Mouse (Mus musculus) kidney, embryonic 14.5 days (tissue): ENCODE measurements around the gene Dync1li1. TPM values are rescaled to one million over a fixed set of nuclear protein-coding genes. Genes with fewer than 3 reads are reported as not detected.
"Not testable (repeated sequence)": the region's sequence is repeated elsewhere in the genome, so short reads cannot be mapped to it uniquely, and the experiment has no call there.

Experiments used
- ATAC-seq: fragments of 200-750 bp; cut with Nextera tagmentation; 2 replicates; pipeline ENCODE4 v1.8.0; 2017; ENCODE audit warnings: moderate number of reproducible peaks, mild to moderate bottlenecking, moderate TSS enrichment, moderate library complexity; ENCODE audit not compliant: low FRiP score, low TSS enrichment
- H3K27ac ChIP-seq: fragments of 300-500 bp; sonication (generic); 2 replicates; pipeline ENCODE4 v1.5.1; 2014; ENCODE audit warnings: low read depth, mild to moderate bottlenecking, low read length, moderate library complexity, mixed read lengths
- H3K27me3 ChIP-seq: fragments of 300-500 bp; sonication (generic); 2 replicates; pipeline ENCODE4 v1.6.1; 2014; ENCODE audit warnings: mild to moderate bottlenecking, low read length; ENCODE audit not compliant: control insufficient read depth, insufficient read depth
- H3K36me3 ChIP-seq: fragments of 300-500 bp; sonication (generic); 2 replicates; pipeline ENCODE4 v1.6.1; 2014; ENCODE audit warnings: low read length, mixed read lengths; ENCODE audit not compliant: control insufficient read depth, insufficient read depth
- H3K4me1 ChIP-seq: fragments of 300-500 bp; sonication (generic); 2 replicates; pipeline ENCODE4 v1.6.1; 2014; ENCODE audit warnings: low read length, mixed read lengths; ENCODE audit not compliant: control insufficient read depth, insufficient read depth
- H3K4me2 ChIP-seq: fragments of 300-500 bp; sonication (generic); replicated peaks from 2 replicates; pipeline ENCODE4 v1.6.1; 2014; ENCODE audit warnings: low read depth, mild to moderate bottlenecking, low read length
- H3K4me3 ChIP-seq: fragments of 300-500 bp; sonication (generic); 2 replicates; pipeline ENCODE4 v1.5.1; 2014; ENCODE audit warnings: mild to moderate bottlenecking, low read length
- H3K9ac ChIP-seq: fragments of 300-500 bp; sonication (generic); 2 replicates; pipeline ENCODE4 v1.6.1; 2014; ENCODE audit warnings: low read depth, mild to moderate bottlenecking, low read length, moderate library complexity
- H3K9me3 ChIP-seq: fragments of 300-500 bp; sonication (generic); 2 replicates; pipeline ENCODE4 v1.6.1; 2016; ENCODE audit warnings: low read length; ENCODE audit not compliant: control insufficient read depth
- WGBS: fragments of 180-500 bp; shearing (Covaris S2); extraction: QIAGEN DNeasy Blood & Tissue Kit; methylation state at CpG from one replicate; pipeline ENCODE4 v1.1.7; 2014; 5-methylcytosine and 5-hydroxymethylcytosine counted together
- polyA plus RNA-seq: library from polyadenylated mRNA; unstranded; fragments of >200 nt; fragmentation: Nextera tagmentation; extraction: Ambion mirVana; gene quantifications from 2 replicates; pipeline ENCODE4 v1.2.1, GENCODE M21; 2014

Gene Dync1li1
- polyA plus RNA-seq, 1 experiment from 2014 or later, result 55.9 TPM

GRCm38 (mm10) chr9:114687639-114688038 lies 951 bp upstream of the Dync1li1 start:
- H3K4me3 ChIP-seq, result peak overlapping the region; percentile 84
- no peak for ATAC-seq
- 82% methylated on average over 13 of the region's 13 CpGs for WGBS
- H3K4me1 ChIP-seq, result 0 out of 2 replicates have a peak, but pooled peaks cover 3% of the 10 kb centered on the region
- no peaks in the 10 kb centered on the region for H3K27me3 ChIP-seq
- H3K27ac ChIP-seq, result no peak overlapping the region
- peak overlapping the region; percentile 91 for H3K9ac ChIP-seq
- H3K9me3 ChIP-seq, result no peaks in the 10 kb centered on the region
- peak overlapping the region; percentile 73 for H3K4me2 ChIP-seq
- H3K36me3 ChIP-seq, result peaks cover 6% of the 10 kb centered on the region; the same call in 1 of the 2 replicates

- no peaks in the 10 kb centered on the region for H3K27me3 ChIP-seq
- peak overlapping the region; percentile 91 for H3K9ac ChIP-seq
- WGBS, result under 1% methylated on average over 50 of the region's 50 CpGs
- peak overlapping the region; percentile 78 for H3K27ac ChIP-seq
- peak overlapping the region; percentile 88 for H3K4me2 ChIP-seq
- H3K4me3 ChIP-seq, result peak overlapping the region; percentile 84
- peak; percentile 63 for ATAC-seq
- H3K4me1 ChIP-seq, result 0 out of 2 replicates have a peak, but pooled peaks cover 3% of the 10 kb centered on the region
- no peaks in the 10 kb centered on the region for H3K9me3 ChIP-seq
- peaks cover 10% of the 10 kb centered on the region; the same call in 1 of the 2 replicates for H3K36me3 ChIP-seq
These were observed 390 bp downstream of the Dync1li1 start for GRCm38 (mm10) chr9:114688953-114689407.

DNA sequence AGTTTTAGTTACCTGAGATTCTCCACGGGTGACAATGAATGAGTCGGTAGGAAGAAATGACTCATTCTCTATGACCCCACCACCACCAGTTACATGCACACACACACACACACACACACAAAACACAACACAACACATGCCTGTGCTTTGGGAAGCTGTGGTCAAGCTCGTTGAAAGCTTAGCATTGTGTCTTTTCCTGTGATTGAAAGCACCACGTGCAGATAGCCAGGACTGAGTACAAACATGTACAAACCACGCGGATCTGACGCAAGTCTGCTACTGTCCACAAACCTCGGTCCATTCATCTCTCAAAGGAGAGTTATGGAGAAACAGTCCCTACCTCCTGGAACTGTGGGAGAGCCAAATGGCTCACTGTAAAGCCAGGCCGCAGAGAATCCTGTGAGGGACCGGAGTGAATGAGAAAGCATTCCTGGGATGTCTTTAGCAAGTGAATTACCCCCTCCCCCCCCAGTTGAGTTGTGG lies 1.6 kb downstream of the Dync1li1 start:
- ATAC-seq, result no peak
- Histone ChIP-seq H3K36me3 (peaks cover 13% of the 10 kb centered on the region; the same call in 1 of the 2 replicates), H3K4me3 (peak overlapping the region; percentile 84), H3K9me3 (no peaks in the 10 kb centered on the region), H3K27ac (no peak overlapping the region), H3K4me1 (0 out of 2 replicates have a peak, but pooled peaks cover 3% of the 10 kb centered on the region), H3K27me3 (no peaks in the 10 kb centered on the region), H3K9ac (no peak overlapping the region; the same call in 1 of the 2 replicates), H3K4me2 (peak overlapping the region; percentile 88)
- WGBS, result 15% methylated on average over 10 of the region's 10 CpGs

GRCm38 (mm10) chr9:114691112-114691511 lies 2.5 kb downstream of the Dync1li1 start:
- no peaks in the 10 kb centered on the region for H3K27me3 ChIP-seq

GRCm38 (mm10) chr9:114695662-114696061 lies 7.1 kb downstream of the Dync1li1 start:
- H3K27ac ChIP-seq, ATAC-seq, H3K4me3 ChIP-seq, H3K4me1 ChIP-seq, H3K9me3 ChIP-seq, H3K27me3 ChIP-seq, H3K9ac ChIP-seq, H3K4me2 ChIP-seq: not testable (repeated sequence)
- 95% methylated on average over 8 of the region's 8 CpGs for WGBS
- peaks cover 17% of the 10 kb centered on the region; the same call in 1 of the 2 replicates for H3K36me3 ChIP-seq

More at GRCm38 (mm10) chr9:114691112-114691511, 2.5 kb downstream of the Dync1li1 start:
- no peak overlapping the region for H3K9ac ChIP-seq
- no peak overlapping the region for H3K4me2 ChIP-seq
- H3K9me3 ChIP-seq, result no peaks in the 10 kb centered on the region
- no peak for ATAC-seq
- H3K27ac ChIP-seq, result no peak overlapping the region
- no peak overlapping the region for H3K4me3 ChIP-seq
- H3K36me3 ChIP-seq, result peaks cover 13% of the 10 kb centered on the region; the same call in 1 of the 2 replicates
- 0 out of 2 replicates have a peak, but pooled peaks cover 3% of the 10 kb centered on the region for H3K4me1 ChIP-seq

DNA sequence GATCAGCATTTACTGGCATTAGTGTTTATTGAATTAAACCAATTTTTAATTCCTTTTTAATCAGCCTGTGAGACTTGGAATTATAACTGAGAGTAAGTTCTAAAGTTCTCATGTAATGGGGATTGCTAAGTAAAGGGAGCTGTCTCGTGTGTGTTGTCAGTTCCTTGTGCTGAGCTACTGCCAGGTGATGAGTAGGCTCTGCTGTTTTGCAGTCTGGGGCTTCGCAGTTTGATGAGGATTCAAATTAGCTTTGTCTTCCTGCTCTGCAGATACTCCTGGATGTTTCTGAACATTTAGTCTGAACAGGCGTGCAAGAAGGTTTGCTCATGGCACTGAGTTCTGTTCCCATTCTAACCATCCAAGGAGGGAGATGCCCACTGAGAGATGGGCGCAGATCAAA lies 8.5 kb downstream of the Dync1li1 start:
- no peak for ATAC-seq
- H3K27me3 ChIP-seq, result no peaks in the 10 kb centered on the region
- H3K36me3 ChIP-seq, result peaks cover 17% of the 10 kb centered on the region; the same call in 1 of the 2 replicates
- no peak overlapping the region for H3K4me2 ChIP-seq
- no peaks in the 10 kb centered on the region for H3K9me3 ChIP-seq
- no peak overlapping the region for H3K27ac ChIP-seq
- no peak overlapping the region for H3K9ac ChIP-seq
- H3K4me1 ChIP-seq, result no peaks in the 10 kb centered on the region
- 94% methylated on average over 4 of the region's 4 CpGs for WGBS
- no peak overlapping the region for H3K4me3 ChIP-seq

DNA sequence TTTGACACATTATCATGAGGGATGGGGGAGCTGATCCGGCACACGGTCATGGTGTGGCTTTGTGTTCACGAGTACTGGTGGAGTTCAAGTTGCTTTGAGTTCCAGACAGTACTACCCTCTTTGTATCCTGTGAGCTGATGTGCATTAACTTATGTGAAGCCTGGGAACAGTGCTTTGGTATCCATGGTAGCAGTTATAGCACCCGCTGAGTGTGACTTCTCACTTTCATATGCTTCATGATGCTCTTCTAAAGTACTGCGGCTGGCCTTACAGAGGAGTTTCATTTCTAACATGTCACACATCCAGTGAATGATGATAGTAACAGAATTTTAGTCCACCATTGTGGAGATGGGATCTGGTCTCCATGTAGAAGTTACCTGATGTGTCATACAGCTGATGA lies 9.3 kb downstream of the Dync1li1 start:
- no peaks in the 10 kb centered on the region for H3K9me3 ChIP-seq
- no peak overlapping the region for H3K27ac ChIP-seq
- WGBS, result 93% methylated on average over 5 of the region's 5 CpGs
- no peak overlapping the region for H3K9ac ChIP-seq
- H3K4me1 ChIP-seq, result no peaks in the 10 kb centered on the region
- H3K4me3 ChIP-seq, result no peak overlapping the region
- no peaks in the 10 kb centered on the region for H3K27me3 ChIP-seq
- no peak for ATAC-seq
- peaks cover 8% of the 10 kb centered on the region; the same call in 1 of the 2 replicates for H3K36me3 ChIP-seq
- H3K4me2 ChIP-seq, result no peak overlapping the region

GRCm38 (mm10) chr9:114699262-114699661 lies 10.7 kb downstream of the Dync1li1 start:
- H3K27me3 ChIP-seq, result no peaks in the 10 kb centered on the region

GRCm38 (mm10) chr9:114699882-114700665 lies 11.5 kb downstream of the Dync1li1 start:
- peak overlapping the region; percentile 70; the same call in 1 of the 2 replicates for H3K27ac ChIP-seq
- WGBS, result 94% methylated on average over 16 of the region's 16 CpGs
- no peak for ATAC-seq
- no peaks in the 10 kb centered on the region for H3K4me1 ChIP-seq
- no peak overlapping the region for H3K4me3 ChIP-seq
- peaks cover 4% of the 10 kb centered on the region; the same call in 1 of the 2 replicates for H3K36me3 ChIP-seq
- H3K9ac ChIP-seq, result no peak overlapping the region
- H3K9me3 ChIP-seq, result no peaks in the 10 kb centered on the region
- no peak overlapping the region for H3K4me2 ChIP-seq
- H3K27me3 ChIP-seq, result no peaks in the 10 kb centered on the region

More at GRCm38 (mm10) chr9:114699262-114699661, 10.7 kb downstream of the Dync1li1 start:
- Histone ChIP-seq H3K4me1 (no peaks in the 10 kb centered on the region), H3K4me2 (no peak overlapping the region), H3K27ac (no peak overlapping the region), H3K36me3 (peaks cover 7% of the 10 kb centered on the region; the same call in 1 of the 2 replicates), H3K9ac (no peak overlapping the region), H3K9me3 (no peaks in the 10 kb centered on the region), H3K4me3 (no peak overlapping the region)
- WGBS, result 76% methylated on average over 6 of the region's 6 CpGs
- no peak for ATAC-seq
